Mouse (Mus musculus) erythroblast, embryonic 14.5 days (primary cell): ENCODE measurements at regions not wholly inside any gene's neighbourhood (a gene's known extent, or its start where the extent isn't known, plus 50 kb on each side); places are given as distances from the start of the nearest gene placed in this dataset.

ENCODE experiments used
- GATA1 ChIP-seq: IDR thresholded peaks from 2 replicates; pipeline ENCODE4 v1.6.1; 2012; ENCODE audit warnings: low read length, inconsistent platforms, mixed read lengths
- TAL1 ChIP-seq: IDR thresholded peaks from 3 replicates; pipeline ENCODE4 v1.6.1; 2012; ENCODE audit warnings: low read length, inconsistent platforms, mixed read lengths

DNA sequence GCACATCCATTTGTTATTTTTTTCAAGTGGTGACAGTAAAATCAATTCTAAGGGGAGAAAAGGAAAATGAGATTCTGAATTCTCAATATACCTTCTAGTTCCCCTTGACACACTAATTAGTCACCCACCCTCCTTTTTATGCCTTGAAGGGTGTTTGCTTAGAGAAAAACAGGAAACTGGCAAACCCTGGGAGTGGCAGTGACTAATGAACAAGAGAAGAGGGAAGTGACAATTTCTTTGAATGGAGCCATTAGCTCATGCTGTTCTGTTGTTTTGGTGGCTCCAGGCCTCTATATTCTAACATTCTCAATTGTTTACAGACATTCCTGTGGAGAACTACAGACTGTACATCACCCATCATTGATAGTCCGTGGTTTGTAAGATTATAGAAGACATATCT is 692.0 kb downstream of the Epm2a start:
- TF ChIP-seq TAL1 = no peak
- no peak for TF ChIP-seq GATA1
